Mouse (Mus musculus) kidney, embryonic 16.5 days (tissue): Measurements from ENCODE around the gene Hmga2. TPM values are rescaled to one million over a fixed set of nuclear protein-coding genes. Genes with fewer than 3 reads are reported as not detected.

Experiments used
- ATAC-seq: fragments of 200-750 bp; cut with Nextera tagmentation; 2 replicates; pipeline ENCODE4 v1.8.0; 2017; ENCODE audit warnings: moderate TSS enrichment; ENCODE audit not compliant: low FRiP score, low TSS enrichment
- H3K27ac ChIP-seq: fragments of 300-500 bp; sonication (generic); 2 replicates; pipeline ENCODE4 v1.5.1; 2014; ENCODE audit warnings: low read length
- H3K27me3 ChIP-seq: fragments of 300-500 bp; sonication (generic); 2 replicates; pipeline ENCODE4 v1.6.1; 2014; ENCODE audit warnings: low read length, control low read depth, mixed read lengths; ENCODE audit not compliant: insufficient read depth
- H3K36me3 ChIP-seq: fragments of 300-500 bp; sonication (generic); 2 replicates; pipeline ENCODE4 v1.6.1; 2014; ENCODE audit warnings: low read length, control low read depth, mixed read lengths; ENCODE audit not compliant: insufficient read depth
- H3K4me1 ChIP-seq: fragments of 300-500 bp; sonication (generic); 2 replicates; pipeline ENCODE4 v1.6.1; 2014; ENCODE audit warnings: low read length, control low read depth, mixed read lengths; ENCODE audit not compliant: insufficient read depth
- H3K4me2 ChIP-seq: fragments of 300-500 bp; sonication (generic); replicated peaks from 2 replicates; pipeline ENCODE4 v1.6.1; 2014; ENCODE audit warnings: low read depth, low read length
- H3K4me3 ChIP-seq: fragments of 300-500 bp; sonication (generic); 2 replicates; pipeline ENCODE4 v1.5.1; 2014; ENCODE audit warnings: mild to moderate bottlenecking, low read length
- H3K9ac ChIP-seq: fragments of 300-500 bp; sonication (generic); replicated peaks from 2 replicates; pipeline ENCODE4 v1.6.1; 2014; ENCODE audit warnings: low read length
- H3K9me3 ChIP-seq: fragments of 300-500 bp; sonication (generic); 2 replicates; pipeline ENCODE4 v1.6.1; 2016; ENCODE audit warnings: low read length, control low read depth
- WGBS: fragments of 180-500 bp; shearing (Covaris S2); extraction: QIAGEN DNeasy Blood & Tissue Kit; methylation state at CpG from one replicate; pipeline ENCODE4 v1.1.7; 2014; 5-methylcytosine and 5-hydroxymethylcytosine counted together
- polyA plus RNA-seq: library from polyadenylated mRNA; unstranded; fragments of >200 nt; fragmentation: Nextera tagmentation; extraction: Ambion mirVana; gene quantifications from 2 replicates; pipeline ENCODE4 v1.2.1, GENCODE M21; 2015

Gene Hmga2
- 15.4 and 21.2 TPM in 2 replicates for polyA plus RNA-seq

DNA sequence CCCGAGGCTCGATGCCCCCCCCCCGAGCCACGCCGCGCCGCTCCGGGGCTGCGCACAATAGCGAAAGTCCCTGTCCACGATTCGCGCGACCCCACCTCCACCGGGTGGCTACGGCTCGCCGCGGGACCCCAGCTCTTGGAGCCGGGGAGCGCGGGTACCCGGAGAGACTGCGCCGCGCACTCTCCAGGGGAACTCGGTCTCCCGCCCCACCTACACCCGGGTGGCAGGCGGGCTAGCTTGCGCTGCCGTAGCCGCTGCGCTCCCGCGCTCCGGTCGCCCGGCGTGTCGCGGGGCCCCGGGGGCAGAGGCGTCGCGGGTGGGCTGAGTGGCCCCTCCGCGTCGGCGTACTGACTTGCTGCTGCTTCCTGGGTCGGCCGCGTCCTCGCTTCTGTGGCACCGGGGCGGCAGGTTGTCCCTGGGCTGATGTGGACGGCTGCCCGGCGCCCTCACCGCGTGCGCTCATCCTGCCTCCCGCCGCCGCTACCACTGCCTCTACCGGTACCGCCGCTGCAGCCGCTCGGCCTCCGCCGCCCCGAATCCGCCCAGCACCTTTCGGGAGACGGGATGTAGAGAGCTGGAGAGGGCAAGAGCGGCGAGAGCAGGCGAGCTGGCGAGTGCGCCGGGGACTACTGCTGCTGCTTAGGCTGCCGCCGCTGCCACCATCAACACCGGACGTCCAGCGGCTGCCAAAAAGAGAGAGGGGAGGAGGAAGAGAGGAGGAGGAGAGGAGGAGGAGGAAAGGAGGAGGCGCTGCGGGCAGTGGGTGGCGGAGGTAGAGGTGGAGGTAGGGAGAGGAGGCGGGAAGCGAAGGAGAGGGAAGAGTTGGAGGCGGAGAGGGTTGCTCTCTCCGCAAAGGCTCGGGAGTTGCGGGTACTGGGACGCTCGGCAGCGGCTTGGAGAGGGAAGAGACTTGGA lies at the start of gene Hmga2:
Hmga2 (minus strand) TSS at position 869 of the 915 bp plus-strand sequence.
- H3K27ac ChIP-seq, result peak within 1 kb of the TSS; percentile 97
- no peaks in the 10 kb centered on the region for H3K27me3 ChIP-seq
- peak within 1 kb of the TSS; percentile 98 for H3K9ac ChIP-seq
- peak within 1 kb of the TSS; percentile 97 for H3K4me2 ChIP-seq
- no peaks in the 10 kb centered on the region for H3K9me3 ChIP-seq
- H3K4me1 ChIP-seq, result peaks cover 28% of the 10 kb centered on the region
- peak; percentile 75 for ATAC-seq
- no peaks in the 10 kb centered on the region for H3K36me3 ChIP-seq
- under 1% methylated on average over 95 of the region's 99 CpGs for WGBS
- H3K4me3 ChIP-seq, result peak within 1 kb of the TSS; percentile 60

DNA sequence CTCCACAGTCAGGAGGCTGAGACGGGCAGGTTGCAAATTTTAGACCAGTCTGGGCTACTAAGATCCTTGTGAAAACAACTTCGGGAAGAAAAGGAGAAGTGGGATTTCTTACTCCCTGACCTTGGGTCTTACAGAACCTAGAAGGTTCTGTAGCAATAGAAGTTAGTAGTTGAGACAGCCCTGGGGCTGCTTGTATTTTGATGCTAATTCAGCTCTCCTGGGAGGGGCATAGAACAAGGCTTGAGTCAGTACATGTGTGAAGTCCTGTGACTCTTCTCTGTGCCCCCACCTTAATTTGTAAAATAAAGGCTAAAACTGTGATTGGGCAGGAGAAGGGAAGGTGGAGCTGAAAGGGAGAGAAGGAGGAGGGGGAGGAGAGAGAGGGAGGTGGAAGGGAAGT lies 46.7 kb upstream of the Hmga2 start:
- Histone ChIP-seq H3K4me2 (no peak overlapping the region), H3K4me1 (no peaks in the 10 kb centered on the region), H3K27ac (no peak overlapping the region), H3K9me3 (peaks cover 9% of the 10 kb centered on the region), H3K36me3 (no peaks in the 10 kb centered on the region), H3K27me3 (no peaks in the 10 kb centered on the region), H3K9ac (no peak overlapping the region), H3K4me3 (no peak overlapping the region)
- no peak for ATAC-seq
- 91% methylated on average over 2 of the region's 2 CpGs for WGBS

DNA sequence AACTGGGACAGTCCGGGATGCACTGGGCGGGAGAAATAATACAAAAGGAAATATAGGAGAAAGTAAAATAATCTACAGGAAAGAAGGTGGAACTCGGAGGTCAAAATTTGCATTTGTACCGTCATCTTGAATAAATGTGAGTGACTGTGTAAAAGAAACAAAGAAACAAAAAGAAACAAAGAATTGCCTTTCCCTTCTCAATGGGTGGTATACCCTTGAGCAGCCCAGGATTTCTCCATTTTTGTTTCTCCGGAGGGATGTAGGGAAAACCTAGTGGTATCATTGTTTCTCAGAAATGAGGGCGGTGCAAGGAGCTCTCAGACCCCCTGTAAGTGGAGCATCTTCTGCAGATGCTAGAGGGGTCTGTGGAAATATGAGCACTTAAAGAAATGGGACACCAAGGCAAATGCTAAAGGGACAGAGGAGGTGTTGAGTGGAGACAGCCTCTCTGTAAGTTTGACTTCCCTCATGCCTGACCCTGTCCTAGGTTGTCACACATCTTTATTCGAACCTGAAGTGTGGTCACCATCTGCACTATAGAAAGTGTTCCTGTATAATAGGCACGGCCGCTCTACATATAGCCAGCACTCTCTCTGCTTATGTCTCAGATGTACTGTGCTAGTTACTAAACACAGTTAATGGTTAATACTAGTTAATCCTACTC lies 45.8 kb upstream of the Hmga2 start:
- H3K36me3 ChIP-seq, result no peaks in the 10 kb centered on the region
- H3K4me3 ChIP-seq, result no peak overlapping the region
- no peaks in the 10 kb centered on the region for H3K4me1 ChIP-seq
- no peak overlapping the region for H3K27ac ChIP-seq
- no peak overlapping the region for H3K9ac ChIP-seq
- H3K27me3 ChIP-seq, result no peaks in the 10 kb centered on the region
- H3K4me2 ChIP-seq, result no peak overlapping the region
- 87% methylated on average over 9 of the region's 9 CpGs for WGBS
- H3K9me3 ChIP-seq, result peaks cover 9% of the 10 kb centered on the region
- no peak for ATAC-seq

DNA sequence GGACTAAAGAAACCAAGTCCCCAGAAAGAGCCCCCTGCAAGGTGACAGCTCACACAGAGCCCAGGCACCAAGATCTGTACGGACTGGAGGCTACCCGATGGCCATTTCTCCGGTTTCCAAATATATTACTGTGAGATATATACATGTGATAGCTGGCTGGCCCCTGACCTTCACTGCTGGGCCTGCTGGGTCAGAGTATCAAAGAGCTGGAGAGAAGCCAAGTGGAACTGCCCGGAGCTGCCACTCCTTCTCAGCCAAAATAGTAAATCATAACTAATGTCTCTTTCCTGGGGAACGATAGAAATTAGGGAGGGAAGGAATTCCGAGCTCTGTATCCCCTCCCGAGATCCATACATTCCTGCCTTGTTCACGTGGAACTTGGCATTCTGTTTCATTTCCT lies 40.0 kb upstream of the Hmga2 start:
- H3K4me3 ChIP-seq, result no peak overlapping the region
- H3K4me1 ChIP-seq, result peaks cover 12% of the 10 kb centered on the region
- no peaks in the 10 kb centered on the region for H3K36me3 ChIP-seq
- no peak overlapping the region for H3K9ac ChIP-seq
- no peaks in the 10 kb centered on the region for H3K27me3 ChIP-seq
- 0 out of 2 replicates have a peak, but pooled peaks have one; percentile 31 for ATAC-seq
- peak overlapping the region; percentile 18; the same call in 1 of the 2 replicates for H3K4me2 ChIP-seq
- WGBS, result 3% methylated on average over 8 of the region's 8 CpGs
- H3K27ac ChIP-seq, result no peak overlapping the region
- peaks cover 9% of the 10 kb centered on the region for H3K9me3 ChIP-seq

DNA sequence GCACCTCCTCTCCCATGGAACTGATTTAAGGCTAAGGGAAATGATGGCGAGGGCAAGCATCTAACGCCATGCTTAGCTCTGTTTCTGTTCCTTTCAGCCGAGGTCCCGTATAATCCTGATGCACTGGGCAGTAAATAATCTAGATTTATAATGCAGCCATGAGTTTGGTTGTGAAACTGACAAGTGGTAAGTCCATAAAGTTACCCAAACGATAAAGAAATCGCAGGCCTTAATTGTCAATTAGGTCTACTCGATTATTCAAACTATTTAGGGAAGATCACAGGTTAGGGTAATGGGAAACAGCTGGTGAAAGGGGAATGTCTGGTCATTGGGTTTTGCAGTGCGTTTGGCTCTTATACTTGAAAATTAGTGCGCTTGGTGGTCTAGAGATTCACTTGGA lies 37.5 kb upstream of the Hmga2 start:
- Histone ChIP-seq H3K27ac (no peak overlapping the region), H3K36me3 (no peaks in the 10 kb centered on the region), H3K4me2 (no peak overlapping the region), H3K4me1 (peaks cover 12% of the 10 kb centered on the region), H3K9me3 (no peaks in the 10 kb centered on the region), H3K4me3 (no peak overlapping the region), H3K27me3 (no peaks in the 10 kb centered on the region), H3K9ac (no peak overlapping the region)
- ATAC-seq, result no peak
- WGBS, result 37% methylated on average over 9 of the region's 9 CpGs

DNA sequence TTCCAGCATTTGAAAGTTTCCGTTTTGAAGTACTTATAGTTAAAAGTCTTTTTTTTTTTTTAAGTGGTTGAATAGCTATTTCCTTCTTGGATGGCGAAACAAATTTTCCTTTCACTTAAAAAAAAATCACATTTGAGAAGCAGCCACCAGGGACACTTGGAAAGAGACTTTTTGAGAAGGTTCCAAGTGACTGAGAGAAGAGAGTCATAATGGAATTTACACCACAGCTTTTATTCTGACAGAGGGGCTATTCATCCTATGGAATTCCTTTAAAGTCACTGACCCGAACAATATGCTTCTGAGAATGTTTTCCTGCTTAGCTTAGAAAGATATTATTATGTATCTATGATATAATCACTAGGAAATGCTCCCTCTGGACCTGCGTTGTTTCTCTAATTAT lies 36.7 kb upstream of the Hmga2 start:
- ATAC-seq, result no peak
- no peaks in the 10 kb centered on the region for H3K9me3 ChIP-seq
- 50% methylated on average over 4 of the region's 4 CpGs for WGBS
- H3K4me1 ChIP-seq, result peaks cover 12% of the 10 kb centered on the region
- H3K9ac ChIP-seq, result no peak overlapping the region
- H3K4me2 ChIP-seq, result no peak overlapping the region
- H3K27ac ChIP-seq, result no peak overlapping the region
- H3K4me3 ChIP-seq, result no peak overlapping the region
- H3K27me3 ChIP-seq, result no peaks in the 10 kb centered on the region
- H3K36me3 ChIP-seq, result no peaks in the 10 kb centered on the region

DNA sequence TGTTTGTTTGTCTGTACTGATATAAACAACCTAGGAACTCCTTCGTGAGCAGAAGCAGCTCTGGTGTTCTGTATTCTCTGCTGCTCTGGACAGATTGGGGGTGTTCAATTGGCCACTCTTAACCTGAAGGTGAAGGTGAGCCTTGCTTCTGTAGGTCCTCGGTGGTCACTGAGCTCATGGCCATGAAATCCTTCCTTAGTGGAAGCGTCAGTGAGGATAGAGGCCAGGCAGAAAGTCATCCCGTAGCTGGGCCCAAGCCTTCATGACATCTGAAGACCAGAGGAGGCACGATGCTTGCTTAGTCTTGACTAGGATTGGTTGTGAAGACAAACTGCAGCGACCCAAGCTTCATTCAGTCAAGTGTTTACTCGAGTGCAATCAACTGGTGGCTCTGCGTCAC lies 35.9 kb upstream of the Hmga2 start:
- H3K9ac ChIP-seq, result no peak overlapping the region
- no peak overlapping the region for H3K4me3 ChIP-seq
- H3K27ac ChIP-seq, result no peak overlapping the region
- H3K4me1 ChIP-seq, result peaks cover 12% of the 10 kb centered on the region
- no peaks in the 10 kb centered on the region for H3K9me3 ChIP-seq
- H3K36me3 ChIP-seq, result no peaks in the 10 kb centered on the region
- H3K4me2 ChIP-seq, result no peak overlapping the region
- WGBS, result 93% methylated on average over 8 of the region's 8 CpGs
- no peak for ATAC-seq
- no peaks in the 10 kb centered on the region for H3K27me3 ChIP-seq

DNA sequence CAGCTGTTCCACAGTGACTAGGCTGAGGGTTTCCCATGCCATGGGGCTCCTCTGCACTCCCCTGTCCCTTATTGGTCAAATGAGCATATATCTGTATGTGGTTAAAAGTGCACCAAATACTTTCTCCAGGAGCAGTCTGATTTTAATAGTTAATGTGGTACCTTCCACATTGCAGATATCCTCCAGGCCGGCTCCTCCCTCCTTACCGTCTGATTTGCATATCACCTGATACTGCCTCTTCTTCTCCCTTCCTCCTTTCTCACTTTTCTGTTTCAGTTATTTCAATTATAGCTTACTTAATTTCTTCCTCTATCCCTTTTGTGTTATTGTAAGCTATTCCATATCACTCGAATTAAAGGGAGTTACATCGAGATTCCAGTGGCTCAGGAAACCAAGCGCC lies 27.7 kb upstream of the Hmga2 start:
- 0 out of 2 replicates have a peak, but pooled peaks have one; percentile 39 for ATAC-seq
- no peaks in the 10 kb centered on the region for H3K9me3 ChIP-seq
- no peak overlapping the region for H3K9ac ChIP-seq
- 0 out of 2 replicates have a peak, but pooled peaks cover 5% of the 10 kb centered on the region for H3K4me1 ChIP-seq
- H3K4me2 ChIP-seq, result no peak overlapping the region
- H3K4me3 ChIP-seq, result no peak overlapping the region
- WGBS, result 69% methylated on average over 5 of the region's 5 CpGs
- H3K36me3 ChIP-seq, result no peaks in the 10 kb centered on the region
- H3K27me3 ChIP-seq, result no peaks in the 10 kb centered on the region
- H3K27ac ChIP-seq, result no peak overlapping the region

DNA sequence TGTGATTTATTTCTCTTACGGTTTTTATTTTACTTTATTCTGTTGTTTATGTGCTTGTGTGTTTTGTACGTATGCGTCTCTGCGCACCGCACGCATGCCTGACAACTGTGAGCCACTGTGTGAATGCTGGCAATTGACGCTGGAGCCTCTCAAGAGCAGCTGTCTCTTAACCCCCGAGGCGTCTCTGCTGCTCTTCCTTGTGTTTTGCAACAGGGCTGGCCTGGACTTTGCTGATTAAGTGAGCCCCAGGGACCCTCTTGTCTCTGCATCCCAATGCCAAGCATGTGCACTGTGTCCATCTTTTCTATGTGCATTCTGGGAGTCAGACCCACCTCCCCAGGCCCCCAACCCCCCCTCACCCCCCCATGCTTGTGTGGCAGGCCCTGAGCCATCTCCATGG lies 24.5 kb upstream of the Hmga2 start:
- H3K4me3 ChIP-seq, result no peak overlapping the region
- no peak for ATAC-seq
- no peaks in the 10 kb centered on the region for H3K27me3 ChIP-seq
- no peak overlapping the region for H3K27ac ChIP-seq
- 63% methylated on average over 9 of the region's 9 CpGs for WGBS
- no peak overlapping the region for H3K9ac ChIP-seq
- H3K9me3 ChIP-seq, result no peaks in the 10 kb centered on the region
- H3K36me3 ChIP-seq, result no peaks in the 10 kb centered on the region
- H3K4me2 ChIP-seq, result no peak overlapping the region
- 0 out of 2 replicates have a peak, but pooled peaks cover 5% of the 10 kb centered on the region for H3K4me1 ChIP-seq

DNA sequence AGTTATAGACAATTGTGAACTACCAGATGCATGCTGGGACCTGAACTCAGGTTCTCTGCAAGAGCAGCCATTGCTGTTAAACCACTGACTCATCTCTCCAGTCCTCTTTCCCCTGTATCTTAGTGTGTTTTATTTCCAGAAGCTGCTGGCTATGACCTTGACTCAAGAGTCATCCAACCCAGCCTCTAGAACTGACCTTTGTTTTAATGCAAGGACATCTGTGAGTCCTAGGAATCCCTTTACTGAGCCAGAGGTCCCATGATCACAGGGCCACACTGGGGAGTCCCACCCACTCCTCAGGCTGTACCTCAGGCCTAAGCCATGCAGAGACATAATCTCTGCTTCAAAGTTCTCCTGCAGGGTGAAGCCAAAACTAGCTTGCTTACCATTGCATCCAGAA lies 21.8 kb upstream of the Hmga2 start:
- no peaks in the 10 kb centered on the region for H3K27me3 ChIP-seq
- H3K9ac ChIP-seq, result no peak overlapping the region
- H3K36me3 ChIP-seq, result no peaks in the 10 kb centered on the region
- ATAC-seq, result no peak
- H3K4me1 ChIP-seq, result no peaks in the 10 kb centered on the region
- H3K4me3 ChIP-seq, result no peak overlapping the region
- no peak overlapping the region for H3K27ac ChIP-seq
- no peaks in the 10 kb centered on the region for H3K9me3 ChIP-seq
- H3K4me2 ChIP-seq, result no peak overlapping the region
